Mouse (Mus musculus): ENCODE measurements around the gene Spns2. TPM values are rescaled to one million over a fixed set of nuclear protein-coding genes. Genes with fewer than 3 reads are reported as not detected.

Gene Spns2
- total RNA-seq (2021) = 1 to 10 TPM; 2.2 to 3.4 TPM
- long read RNA-seq, experiment 1, partial matches to known transcripts = 3 of 6 reads
- long read RNA-seq, experiment 1, other reads (novel, unspliced or antisense) = 2 of 6 reads
- long read RNA-seq, experiment 2 = 0 reads

DNA sequence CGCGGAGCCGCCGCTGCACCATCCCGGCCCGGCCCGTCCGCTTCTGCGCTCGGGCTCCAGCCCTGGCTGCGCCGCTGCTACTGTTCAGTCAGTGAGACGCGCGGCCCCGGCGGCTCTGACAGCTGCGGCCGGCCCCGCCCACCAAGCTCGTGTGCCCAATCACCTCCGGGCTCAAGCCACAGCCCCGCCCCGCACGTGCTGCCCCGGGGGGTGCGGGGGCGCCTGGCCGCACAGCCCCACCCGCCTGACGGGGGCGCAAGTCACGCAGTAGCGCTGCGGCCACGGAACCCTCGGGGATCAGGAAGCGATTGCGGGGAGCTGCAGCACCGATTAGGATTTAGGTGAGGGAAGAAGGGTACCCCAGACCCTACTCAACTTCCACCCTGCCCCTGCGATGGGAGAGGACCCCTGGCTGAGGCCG lies at the start of gene Spns2:
TSS of gene Spns2 (minus strand) at position 24 of the 421 bp plus-strand sequence.
- peak; percentile 94 to 96 for DNase-seq

GRCm38 (mm10) chr11:72538811-72539210 lies 49.1 kb upstream of the Spns2 start:
- no peak for DNase-seq

DNA sequence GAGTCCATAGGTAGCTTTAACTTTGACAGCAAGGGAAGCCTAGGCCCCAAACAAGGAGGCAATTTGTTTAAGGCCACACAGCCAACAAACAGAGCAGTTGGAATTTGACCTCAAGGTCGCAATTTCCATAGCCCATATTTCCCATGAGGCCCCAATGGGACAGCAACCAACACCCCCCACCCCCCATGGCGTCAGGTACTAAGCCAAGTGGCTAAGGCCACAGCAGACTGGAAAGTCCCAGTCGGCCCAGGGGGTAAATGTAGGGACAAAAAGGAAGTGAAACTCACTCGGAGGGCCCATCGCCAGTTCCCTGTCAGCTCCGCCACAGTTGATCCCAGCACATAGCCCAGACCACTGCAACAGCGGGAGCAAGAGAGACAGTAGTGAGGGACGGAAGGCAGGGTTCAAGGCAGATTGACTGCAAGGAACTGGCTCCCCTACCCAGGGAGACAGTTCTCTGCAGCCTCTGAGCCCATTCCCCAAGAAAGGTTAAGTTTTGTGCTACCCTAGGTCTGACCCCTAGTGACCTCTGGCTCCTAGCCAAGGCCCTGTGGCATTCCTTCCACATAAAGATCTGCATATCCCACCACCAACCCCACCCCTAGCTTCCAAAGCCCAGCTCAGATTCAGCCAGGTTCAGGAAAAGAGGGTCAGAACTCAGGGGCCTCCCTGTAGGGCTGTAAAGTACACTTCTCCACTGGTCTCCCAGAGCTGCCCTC lies 48.5 kb upstream of the Spns2 start:
- DNase-seq = peak in 1 of 2 experiments; percentile 53

GRCm38 (mm10) chr11:72537503-72537902 lies 47.8 kb upstream of the Spns2 start:
- DNase-seq = no peak

DNA sequence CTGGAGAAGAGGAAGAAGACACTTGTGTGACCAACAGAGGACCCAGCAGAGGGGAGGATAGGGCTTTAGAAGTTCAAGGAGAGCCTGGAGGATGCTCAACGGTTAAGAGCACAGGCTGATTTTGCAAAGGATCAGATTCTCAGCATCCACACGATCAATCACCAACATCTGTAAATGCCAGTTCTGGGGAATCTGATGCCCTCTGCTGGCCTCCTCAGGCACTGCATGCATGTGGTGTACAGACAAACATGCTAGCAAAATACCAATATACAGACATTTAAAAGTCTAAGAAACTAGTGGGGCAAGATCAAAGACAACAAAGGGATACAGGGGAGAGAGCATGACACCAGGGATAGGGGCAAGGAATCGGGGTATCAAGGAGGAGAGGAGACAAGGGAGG lies 45.8 kb upstream of the Spns2 start:
- peak in 1 of 2 experiments; percentile 29 for DNase-seq

GRCm38 (mm10) chr11:72532890-72533289 lies 43.2 kb upstream of the Spns2 start:
- DNase-seq = no peak

DNA sequence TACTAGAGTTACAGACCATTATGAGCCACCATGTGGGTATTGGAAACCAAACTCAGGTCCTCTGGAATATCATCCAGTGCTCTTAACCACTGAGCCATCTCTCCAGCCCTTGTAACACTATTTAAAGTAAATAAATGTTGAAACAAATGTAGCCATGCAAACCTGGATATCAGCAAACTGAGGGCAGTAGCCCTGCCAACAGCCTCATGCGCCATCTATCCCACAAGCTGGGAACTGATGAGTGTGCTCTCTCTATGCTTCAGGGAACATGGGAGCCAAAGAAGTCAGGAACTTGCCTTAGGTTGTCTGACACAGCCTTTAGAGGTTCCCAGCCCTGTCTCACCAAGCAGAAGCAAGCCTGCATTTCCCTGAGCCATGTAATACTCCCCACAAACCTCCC lies 41.9 kb upstream of the Spns2 start:
- no peak for DNase-seq

- no peak for DNase-seq
Observed at GRCm38 (mm10) chr11:72531144-72531543, 41.4 kb upstream of the Spns2 start.

DNA sequence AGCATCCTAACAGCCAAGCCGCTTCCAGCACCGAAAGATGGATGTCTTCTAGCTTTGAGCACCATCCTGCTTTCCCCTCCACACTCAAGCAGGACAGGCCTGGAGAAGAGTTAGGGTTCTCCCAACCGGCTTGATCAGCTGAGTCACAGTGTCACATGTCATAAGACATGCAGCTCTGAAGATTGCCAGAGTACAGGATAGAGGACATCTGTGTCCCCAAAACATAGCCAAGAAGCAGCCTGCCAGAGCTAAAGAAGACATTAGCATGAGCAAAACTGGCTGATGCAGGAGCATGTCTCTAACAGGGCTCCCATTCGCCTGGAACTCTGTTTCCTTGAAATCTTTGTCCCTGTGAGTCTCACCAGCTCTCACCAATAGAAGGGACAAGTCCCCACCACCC lies 36.5 kb upstream of the Spns2 start:
- DNase-seq = no peak

DNA sequence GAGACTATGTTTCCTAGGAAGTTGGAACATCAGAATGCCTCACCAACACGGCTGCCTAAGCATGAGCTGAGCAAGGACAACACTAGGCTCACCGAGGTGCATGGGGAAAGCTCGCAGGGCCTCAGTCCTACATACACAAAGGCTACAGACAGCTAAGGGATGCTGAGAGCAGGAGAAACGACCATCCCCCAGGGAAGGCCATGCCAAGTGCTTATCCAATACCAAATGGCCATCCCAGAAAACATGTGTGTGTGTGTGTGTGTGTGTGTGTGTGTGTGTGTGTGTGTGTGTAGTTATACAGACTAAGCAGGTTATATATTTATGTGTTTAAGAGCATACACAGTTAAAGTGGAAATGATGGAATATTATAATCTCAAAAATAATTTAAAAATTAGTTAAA lies 34.0 kb upstream of the Spns2 start:
- DNase-seq = no peak

DNA sequence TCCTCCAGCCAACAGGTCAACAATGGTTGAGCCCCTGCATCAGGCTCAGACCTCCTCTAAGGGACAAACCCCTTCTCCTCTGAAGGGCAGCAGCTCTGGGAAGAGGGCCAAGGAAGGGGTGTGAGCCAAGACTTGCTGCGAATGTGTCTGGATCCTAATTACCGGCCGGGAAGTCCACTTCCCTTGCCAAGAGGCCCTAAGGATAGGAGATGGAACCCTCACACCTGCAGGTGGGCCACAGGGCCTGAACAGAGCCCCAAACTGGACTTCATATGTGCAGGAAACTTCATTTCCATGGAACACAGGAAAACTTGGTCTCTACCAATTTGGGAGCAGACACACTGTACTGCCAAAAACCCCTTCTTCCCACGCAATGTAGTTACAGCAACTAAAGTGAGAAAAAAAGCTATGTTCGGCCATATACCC lies 32.9 kb upstream of the Spns2 start:
- DNase-seq = peak in 1 of 2 experiments; percentile 45

GRCm38 (mm10) chr11:72521598-72522541 lies 32.2 kb upstream of the Spns2 start:
- DNase-seq = peak in 1 of 2 experiments; percentile 13

DNA sequence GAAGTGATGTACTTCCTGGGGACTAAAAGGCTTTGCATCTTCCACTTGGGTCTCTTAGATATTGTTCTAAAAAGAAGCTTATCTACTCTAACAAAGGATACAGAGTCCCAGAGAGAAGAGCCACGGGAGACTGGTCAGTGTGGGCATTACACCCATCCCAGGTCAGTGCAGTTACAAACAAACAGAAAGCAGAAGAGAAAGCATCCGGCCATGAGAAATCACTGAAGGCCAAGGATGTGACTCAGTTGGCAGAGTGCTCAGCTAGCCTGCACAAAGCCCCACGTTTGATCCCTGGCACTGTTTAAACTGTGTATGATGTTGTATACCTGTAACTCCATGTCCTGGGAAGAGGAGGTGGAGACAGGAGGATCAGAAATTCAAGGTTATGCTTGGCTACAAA lies 30.2 kb upstream of the Spns2 start:
- peak in 1 of 2 experiments; percentile 33 for DNase-seq

- no peak for DNase-seq
Observed at GRCm38 (mm10) chr11:72519189-72519588, 29.5 kb upstream of the Spns2 start.

- no peak for DNase-seq
Observed at GRCm38 (mm10) chr11:72518449-72518848, 28.7 kb upstream of the Spns2 start.

GRCm38 (mm10) chr11:72514967-72515366 lies 25.3 kb upstream of the Spns2 start:
- no peak for DNase-seq

DNA sequence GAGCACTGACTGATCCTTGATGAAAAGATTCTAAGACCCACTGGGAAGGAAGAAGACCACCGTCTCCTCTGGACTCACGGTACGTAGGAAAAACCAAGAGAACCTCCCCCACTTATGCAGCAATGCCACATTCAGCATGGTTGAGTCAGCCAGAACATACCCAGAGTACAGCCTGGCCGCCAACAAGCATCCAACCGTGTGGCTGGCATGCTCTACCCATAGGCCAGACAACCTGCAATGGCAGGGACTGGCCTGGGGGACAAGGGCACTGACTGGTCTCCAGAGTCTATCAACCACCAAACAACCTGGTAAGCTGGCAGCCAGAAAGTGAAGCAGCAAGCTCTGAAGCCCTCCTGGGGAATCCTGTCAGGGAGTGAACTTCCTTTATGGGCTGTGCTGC lies 18.9 kb upstream of the Spns2 start:
- DNase-seq = no peak

DNA sequence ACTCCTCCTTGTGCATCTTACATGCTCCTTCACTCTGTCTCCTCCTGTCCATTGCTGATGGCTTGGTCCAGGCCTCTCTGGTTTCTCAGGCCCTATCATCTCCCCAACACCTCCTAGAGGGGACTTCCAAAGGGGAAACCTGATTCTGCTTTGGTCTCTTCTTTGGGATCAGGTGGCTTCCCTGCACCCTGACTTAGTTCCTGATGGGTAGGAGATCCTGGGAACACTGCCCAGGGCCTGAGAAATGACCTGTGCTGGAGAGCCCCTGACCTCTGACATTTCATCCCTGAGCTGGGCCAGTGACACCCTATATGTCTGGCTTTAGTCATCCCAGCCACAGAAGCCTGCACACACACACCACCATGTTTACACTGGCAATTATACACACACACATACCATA lies 17.9 kb upstream of the Spns2 start:
- no peak for DNase-seq

DNA sequence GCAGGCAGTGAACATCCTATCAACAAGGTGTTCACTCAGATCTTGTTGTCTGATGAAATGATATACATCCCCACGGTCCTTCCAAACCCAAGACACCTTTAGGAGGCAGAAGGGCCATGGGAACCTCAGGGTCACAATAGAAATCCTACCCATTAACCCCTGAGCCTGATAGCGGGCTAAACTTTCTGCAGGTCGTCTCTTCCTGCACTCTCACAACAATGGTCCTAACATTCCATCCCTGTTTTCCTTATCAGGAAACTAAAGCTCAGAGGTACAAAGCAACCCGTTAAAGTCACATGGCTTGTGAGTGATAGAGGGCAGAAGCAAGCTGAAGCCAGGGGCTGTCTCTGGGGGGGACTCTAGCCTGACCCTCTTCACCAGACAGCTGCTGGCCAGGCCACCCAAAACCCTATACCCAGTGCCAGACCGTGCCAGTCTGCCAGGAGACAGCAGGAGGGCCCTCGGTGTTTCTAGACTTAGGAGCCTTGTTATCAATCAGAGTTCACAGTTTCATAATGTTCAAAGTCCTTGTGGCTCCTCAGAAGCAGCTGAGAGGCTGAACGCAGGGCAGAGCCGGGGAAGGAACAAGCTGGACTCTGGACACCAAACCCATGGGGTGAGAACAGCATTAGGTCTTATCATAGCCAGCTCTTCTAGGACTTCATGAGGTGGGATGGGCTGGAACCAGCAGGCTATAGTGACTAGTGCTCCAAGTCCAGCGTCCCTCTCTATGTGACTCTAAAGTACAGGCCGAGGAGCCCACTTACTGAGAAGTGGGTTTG lies 14.5 kb upstream of the Spns2 start:
- no peak for DNase-seq

GRCm38 (mm10) chr11:72503501-72503921 lies 13.8 kb upstream of the Spns2 start:
- no peak for DNase-seq

DNA sequence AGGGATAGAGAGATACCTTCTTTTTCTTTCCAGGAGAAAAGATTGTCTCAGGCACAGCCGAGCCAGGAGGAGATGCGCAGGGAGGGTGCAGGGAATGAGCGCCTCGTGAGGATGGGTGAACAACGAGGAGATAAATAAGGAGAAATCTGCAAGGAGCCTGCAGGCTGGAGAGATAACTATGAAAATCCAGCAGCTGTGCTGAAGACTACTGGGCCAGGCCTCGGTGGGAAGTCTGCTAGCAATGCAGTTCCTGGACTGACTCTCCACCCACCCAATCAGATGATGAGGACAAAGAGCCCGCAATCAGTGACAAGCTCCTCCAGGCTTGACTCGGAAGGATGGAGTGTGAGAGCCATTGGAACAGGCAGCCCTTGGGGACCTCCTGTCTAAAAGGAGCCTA lies 12.5 kb upstream of the Spns2 start:
- no peak for DNase-seq

DNA sequence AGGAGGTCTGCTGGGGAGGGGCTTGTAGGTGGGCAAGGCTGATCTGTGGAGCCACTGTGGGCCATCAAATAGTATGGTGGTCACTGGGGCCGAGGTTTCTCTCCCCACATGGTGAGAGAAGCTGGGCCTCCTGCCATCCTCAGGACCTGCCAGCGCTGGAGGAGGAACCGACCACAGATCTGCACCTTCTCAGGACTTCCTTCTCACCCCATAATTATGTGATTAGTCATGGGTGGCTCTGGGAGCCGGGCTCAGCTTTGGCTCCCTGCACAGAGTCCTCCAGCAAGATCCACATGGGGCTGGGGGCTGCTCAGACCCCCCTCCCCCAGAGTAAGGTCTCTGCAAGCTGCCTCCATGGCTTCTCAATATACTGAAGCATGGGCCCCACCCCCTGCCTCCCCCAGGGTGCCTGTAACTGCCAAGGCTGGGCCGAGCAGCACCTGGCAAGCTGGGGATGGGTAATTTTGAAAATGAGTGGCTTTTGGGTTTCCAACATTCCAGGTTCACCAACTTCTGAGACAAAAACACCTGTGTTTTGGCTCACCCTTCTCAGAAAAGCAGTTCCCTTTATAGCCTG lies 11.8 kb upstream of the Spns2 start:
- DNase-seq = no peak

Measured in adrenal gland, postnatal 36 days (tissue).